Mouse (Mus musculus) midbrain, postnatal 0 days (tissue): ENCODE results near the gene Chadl. TPM values are rescaled to one million over a fixed set of nuclear protein-coding genes. Genes with fewer than 3 reads are reported as not detected.
A peak's percentile ranks its signal among the peaks of the same experiment; 100 is the strongest.
"Not testable (repeated sequence)": the region's sequence is repeated elsewhere in the genome, so short reads cannot be mapped to it uniquely, and the experiment has no call there.

Source experiments
- ATAC-seq: fragments of 200-750 bp; cut with Nextera tagmentation; 2 replicates; pipeline ENCODE4 v1.8.0; 2017; ENCODE audit warnings: moderate number of reproducible peaks, mild to moderate bottlenecking, moderate TSS enrichment, moderate library complexity; ENCODE audit not compliant: low FRiP score
- DNase-seq: peaks from one replicate; pipeline ENCODE4 v3.0.0-alpha.2; 2015; ENCODE audit warnings: low spot score
- H3K27ac ChIP-seq: fragments of 300-500 bp; sonication (generic); 2 replicates; pipeline ENCODE4 v1.5.1; 2014; ENCODE audit warnings: low read depth, mild to moderate bottlenecking, low read length, mixed read lengths
- H3K27me3 ChIP-seq: fragments of 300-500 bp; sonication (generic); 2 replicates; pipeline ENCODE4 v1.6.1; 2014; ENCODE audit warnings: low read length, control low read depth, mixed read lengths; ENCODE audit not compliant: insufficient read depth
- H3K36me3 ChIP-seq: fragments of 300-500 bp; sonication (generic); 2 replicates; pipeline ENCODE4 v1.6.1; 2014; ENCODE audit warnings: low read length, control low read depth, mixed read lengths; ENCODE audit not compliant: insufficient read depth
- H3K4me1 ChIP-seq: fragments of 300-500 bp; sonication (generic); 2 replicates; pipeline ENCODE4 v1.6.1; 2014; ENCODE audit warnings: mild to moderate bottlenecking, control low read depth, antibody characterized with exemption, low read length, mixed read lengths; ENCODE audit not compliant: insufficient read depth
- H3K4me2 ChIP-seq: fragments of 300-500 bp; sonication (generic); 2 replicates; pipeline ENCODE4 v1.6.1; 2014; ENCODE audit warnings: low read depth, mild to moderate bottlenecking, low read length, mixed read lengths; ENCODE audit not compliant: poor library complexity, severe bottlenecking
- H3K4me3 ChIP-seq: fragments of 300-500 bp; sonication (generic); 2 replicates; pipeline ENCODE4 v1.5.1; 2014; ENCODE audit warnings: low read depth, mild to moderate bottlenecking, low read length, moderate library complexity
- H3K9ac ChIP-seq: fragments of 300-500 bp; sonication (generic); replicated peaks from 2 replicates; pipeline ENCODE4 v1.6.1; 2014; ENCODE audit warnings: mild to moderate bottlenecking, low read length, moderate library complexity, mixed read lengths; ENCODE audit not compliant: poor library complexity, severe bottlenecking
- H3K9me3 ChIP-seq: fragments of 300-500 bp; sonication (generic); 2 replicates; pipeline ENCODE4 v1.6.1; 2016; ENCODE audit warnings: low read length, control low read depth
- CTCF ChIP-seq: IDR thresholded peaks from 2 replicates; pipeline ENCODE4 v1.5.1; 2016; ENCODE audit warnings: antibody characterized with exemption, mild to moderate bottlenecking
- WGBS: fragments of 180-500 bp; shearing (Covaris S2); extraction: QIAGEN DNeasy Blood & Tissue Kit; methylation state at CpG from one replicate; pipeline ENCODE4 v1.1.7; 2014; 5-methylcytosine and 5-hydroxymethylcytosine counted together
- polyA plus RNA-seq: library from polyadenylated mRNA; unstranded; fragments of >200 nt; fragmentation: Nextera tagmentation; extraction: Ambion mirVana; gene quantifications from 2 replicates; pipeline ENCODE4 v1.2.1, GENCODE M21; 2015
- total RNA-seq: library from RNA; depleted of rRNA; stranded (reverse); fragments of >200 nt; gene quantifications from 2 replicates; pipeline ENCODE4 v1.2.3, GENCODE M21; 2014; rRNA removed

Gene Chadl
- total RNA-seq: 44.6 and 61.5 TPM in 2 replicates
- 63.9 and 65.6 TPM in 2 replicates for polyA plus RNA-seq

- peak; percentile 58 for ATAC-seq
- no peak for TF ChIP-seq CTCF
- H3K9me3 ChIP-seq: no peaks in the 10 kb centered on the region
- DNase-seq: peak; percentile 76
- peak within 1 kb of the TSS; percentile 12; the same call in 1 of the 2 replicates for H3K27ac ChIP-seq
- no peak within 1 kb of the TSS for H3K4me2 ChIP-seq
- no peak within 1 kb of the TSS for H3K4me3 ChIP-seq
- 53% methylated on average over 7 of the region's 7 CpGs for WGBS
- peaks cover 16% of the 10 kb centered on the region; the same call in 1 of the 2 replicates for H3K4me1 ChIP-seq
- H3K27me3 ChIP-seq: no peaks in the 10 kb centered on the region
- H3K36me3 ChIP-seq: 0 out of 2 replicates have a peak, but pooled peaks cover 2% of the 10 kb centered on the region
- H3K9ac ChIP-seq: no peak within 1 kb of the TSS
These were observed at the start of gene Chadl for GRCm38 (mm10) chr15:81697175-81697574. Gene Chadl (minus strand): TSS chr15:81697287.

- H3K4me1 ChIP-seq: peaks cover 3% of the 10 kb centered on the region; the same call in 1 of the 2 replicates
These were observed 48.6 kb upstream of the Chadl start for GRCm38 (mm10) chr15:81745601-81746114.

DNA sequence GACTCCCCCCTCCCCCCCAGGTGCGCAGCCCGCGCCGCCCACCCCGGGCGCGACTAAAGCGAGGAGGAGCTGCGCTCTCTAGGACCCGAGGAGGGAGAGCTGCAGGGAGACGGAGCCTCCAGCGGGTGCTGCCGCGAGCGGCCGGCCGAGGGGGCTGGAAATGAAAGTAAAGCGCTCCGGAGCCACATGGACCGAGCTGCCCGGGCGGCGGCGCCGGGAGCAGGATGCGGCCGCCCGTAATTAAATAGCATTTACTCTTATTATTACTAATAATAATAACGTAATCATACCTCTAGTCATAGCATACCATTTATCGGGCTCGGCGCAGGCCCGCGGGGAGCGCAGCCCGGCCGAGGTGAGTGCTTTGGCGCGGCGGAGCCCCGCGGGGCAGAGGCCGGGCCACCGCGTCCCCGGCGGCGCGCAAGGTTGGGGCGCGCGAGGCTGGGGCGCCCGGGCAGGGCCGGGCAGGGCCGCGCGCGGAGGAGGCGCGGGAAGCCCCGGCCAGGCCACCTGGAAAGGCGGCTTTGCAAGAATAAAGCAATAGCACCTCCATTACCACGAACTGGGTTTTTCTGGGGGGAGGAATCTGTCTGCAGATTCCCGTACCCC is 48.0 kb upstream of the Chadl start, which contains the start of the genes Zc3h7b and Rangap1:
Gene Zc3h7b (plus strand): TSS at position 66 of the 609 bp plus-strand sequence.
Gene Rangap1 (minus strand): TSS at position 539 of the 609 bp plus-strand sequence.
- Histone ChIP-seq H3K4me2 (peak within 1 kb of the TSS; percentile 85), H3K27me3 (no peaks in the 10 kb centered on the region), H3K4me3 (peak within 1 kb of the TSS; percentile 97), H3K9ac (peak within 1 kb of the TSS; percentile 99), H3K9me3 (no peaks in the 10 kb centered on the region), H3K36me3 (no peaks in the 10 kb centered on the region), H3K4me1 (peaks cover 3% of the 10 kb centered on the region; the same call in 1 of the 2 replicates), H3K27ac (peak within 1 kb of the TSS; percentile 95)
- peak; percentile 78; the same call in 1 of the 2 replicates for ATAC-seq
- DNase-seq: peak; percentile 78
- 0% methylated on average over 54 of the region's 65 CpGs for WGBS
- peak; percentile 35 for TF ChIP-seq CTCF

More at GRCm38 (mm10) chr15:81745601-81746114, 48.6 kb upstream of the Chadl start:
- no peaks in the 10 kb centered on the region for H3K9me3 ChIP-seq
- peak; percentile 80 for DNase-seq
- no peak for TF ChIP-seq CTCF
- peak overlapping the region; percentile 97 for H3K4me3 ChIP-seq
- H3K9ac ChIP-seq: peak overlapping the region; percentile 99
- WGBS: 2% methylated on average over 33 of the region's 33 CpGs
- peak overlapping the region; percentile 95 for H3K27ac ChIP-seq
- peak overlapping the region; percentile 85 for H3K4me2 ChIP-seq
- no peaks in the 10 kb centered on the region for H3K36me3 ChIP-seq
- no peaks in the 10 kb centered on the region for H3K27me3 ChIP-seq
- peak; percentile 80 for ATAC-seq

- H3K4me2 ChIP-seq: not testable (repeated sequence)
- 21% methylated on average over 1 of the region's 2 CpGs for WGBS
These were observed 45.3 kb upstream of the Chadl start for GRCm38 (mm10) chr15:81742368-81742767.

DNA sequence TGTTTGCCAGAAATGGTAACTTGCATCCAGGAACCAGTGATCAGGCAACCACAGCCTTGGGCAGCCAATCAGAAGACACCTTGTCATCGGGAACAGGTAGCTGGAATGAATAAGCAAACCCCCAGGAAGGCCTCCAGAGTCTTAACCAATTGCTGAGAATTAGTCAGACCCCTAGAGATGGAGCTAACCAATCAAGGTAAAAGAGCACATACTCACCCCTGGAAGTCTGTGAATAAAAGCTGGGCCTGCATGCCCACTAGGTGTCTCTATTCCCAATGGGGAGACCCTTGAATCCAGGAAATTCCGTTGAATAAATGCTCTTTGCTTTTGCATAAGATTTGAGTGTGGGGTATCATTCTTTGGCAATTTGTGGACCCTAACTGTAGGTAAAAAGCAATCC is 42.8 kb upstream of the Chadl start:
- ATAC-seq (no peak), DNase-seq (peak; percentile 45)
- no peak overlapping the region for H3K4me3 ChIP-seq
- no peaks in the 10 kb centered on the region for H3K27me3 ChIP-seq
- H3K36me3 ChIP-seq: no peaks in the 10 kb centered on the region
- H3K9me3 ChIP-seq: no peaks in the 10 kb centered on the region
- no peak overlapping the region for H3K9ac ChIP-seq
- TF ChIP-seq CTCF: peak; percentile 67
- H3K27ac ChIP-seq: no peak overlapping the region
- H3K4me1 ChIP-seq: no peaks in the 10 kb centered on the region
- WGBS: 15% methylated on average over 2 of the region's 2 CpGs
- no peak overlapping the region for H3K4me2 ChIP-seq

More at GRCm38 (mm10) chr15:81742368-81742767, 45.3 kb upstream of the Chadl start:
- not testable (repeated sequence) for H3K4me3 ChIP-seq, H3K36me3 ChIP-seq, H3K9me3 ChIP-seq, DNase-seq, H3K27ac ChIP-seq, ATAC-seq, H3K4me1 ChIP-seq, H3K9ac ChIP-seq, H3K27me3 ChIP-seq
- peak; percentile 39; the same call in 1 of the 2 replicates for TF ChIP-seq CTCF

- Histone ChIP-seq H3K4me1 (no peaks in the 10 kb centered on the region), H3K27me3 (no peaks in the 10 kb centered on the region), H3K36me3 (no peaks in the 10 kb centered on the region), H3K4me3 (no peak overlapping the region), H3K9ac (no peak overlapping the region), H3K4me2 (no peak overlapping the region), H3K27ac (no peak overlapping the region), H3K9me3 (no peaks in the 10 kb centered on the region)
- ATAC-seq: no peak
- no peak for DNase-seq
- no peak for TF ChIP-seq CTCF
- WGBS: 82% methylated on average over 3 of the region's 3 CpGs
These were observed 42.2 kb upstream of the Chadl start for GRCm38 (mm10) chr15:81739296-81739695.
